1 mouse cellular context compared by ENCODE assay signal in the genomic region with DNA sequence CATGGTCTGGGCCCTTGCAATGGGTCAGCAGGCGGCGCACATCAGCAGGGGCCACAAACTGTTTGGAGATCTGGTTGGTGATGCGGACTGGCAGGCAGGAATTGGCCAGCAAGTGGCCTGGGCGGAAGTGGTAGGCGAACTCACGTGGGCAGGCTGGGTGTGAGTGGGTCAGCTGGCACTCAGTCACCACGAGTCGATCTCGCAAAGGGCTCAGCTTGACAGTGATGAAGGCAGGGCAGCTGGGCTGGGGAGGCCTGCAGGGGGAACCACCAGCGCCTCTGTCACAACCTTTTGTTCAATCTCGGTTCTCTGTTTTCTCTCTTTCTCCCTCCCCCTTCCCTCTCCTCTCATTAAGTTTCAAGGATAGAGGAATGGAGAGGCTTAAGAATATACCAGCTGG.
TF ChIP-seq lines count a peak whose summit lies in the region.

No protein-coding gene starts in this region.

TF ChIP-seq in CH12.LX, 34 proteins besides CTCF, POLR2A, EP300 and RAD21 (continued from another document):
- TF ChIP-seq IRF4 (IDR thresholded peaks at IDR 0.05; ENCODE audit: low read depth, low read length): 0 out of 2 replicates have a peak, but pooled peaks have one; percentile 17
